Mouse (Mus musculus): ENCODE data around the gene H2-K1.

DNA sequence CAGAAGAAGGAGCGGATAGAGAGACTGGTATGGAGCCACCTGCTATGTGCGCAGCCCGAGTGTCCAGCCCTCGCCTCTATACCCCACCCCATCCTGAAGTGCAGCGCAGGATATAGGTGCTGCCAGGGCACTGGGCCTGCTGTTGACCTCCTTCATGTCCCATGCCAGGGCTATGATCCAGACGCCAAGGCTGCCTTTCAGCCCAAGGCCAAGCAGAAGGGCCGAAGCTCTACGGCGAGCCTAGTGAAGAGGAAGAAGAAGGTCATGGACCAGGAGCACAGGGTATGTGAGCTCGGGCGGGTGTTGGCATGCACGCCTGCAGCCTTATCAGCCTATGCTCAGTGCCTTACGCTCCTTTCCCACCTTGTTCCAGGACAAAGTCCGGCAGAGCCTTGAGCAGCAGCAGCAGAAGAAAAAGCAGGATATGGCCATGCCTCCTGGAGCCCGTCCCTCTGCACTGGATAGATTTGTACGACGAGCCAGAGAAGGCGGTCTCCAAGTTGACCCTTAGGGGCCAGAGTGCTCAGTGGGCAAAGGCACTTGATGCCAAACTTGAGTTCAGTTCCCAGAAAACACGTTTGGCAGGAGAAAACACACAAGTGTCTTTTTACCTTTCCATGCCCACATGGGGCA is 51.1 kb downstream of the H2-K1 start:
- TF ChIP-seq HCFC1 (IDR thresholded peaks at IDR 0.05; ENCODE audit: borderline replicate concordance, insufficient read depth, low read length) (no peak), ZNF384 (IDR thresholded peaks at IDR 0.05; ENCODE audit: low read depth, low read length) (no peak)

Data from ES-E14 (cell line).